Mouse (Mus musculus): ENCODE measurements around the gene Pnpla8.

GRCm38 (mm10) chr12:44371076-44371710 lies 150.0 kb downstream of the Pnpla8 start:
- TF ChIP-seq MAX (IDR thresholded peaks at IDR 0.05; ENCODE audit: low read depth): no peak
- TF ChIP-seq POLR2A (IDR thresholded peaks at IDR 0.05; ENCODE audit: insufficient read length, low read depth): no peak
- peak in 1 of 3 experiments; percentile 3 for TF ChIP-seq MYOD1 (IDR thresholded peaks at IDR 0.05; ENCODE audit: control insufficient read depth in 1 of 3, insufficient read length in 2 of 3, low read depth in 2 of 3)
- no peak for TF ChIP-seq E2F4 (IDR thresholded peaks at IDR 0.05; ENCODE audit: insufficient read depth)
